Mouse (Mus musculus) T-helper 17 cell (primary cell): ENCODE measurements around the gene Plin2.

Experiments
- in situ Hi-C, 2 experiments: fragments of 300-600 bp; cut with MboI, MseI; formaldehyde crosslinking; loops; 1 replicate in 1 of 2; 2 replicates in 1 of 2; pipeline ENCODE4 v1.15.1; 2025; ENCODE audit warnings: high pct_unique_total_duplicates in 2 of 2

Plin2 gene

DNA sequence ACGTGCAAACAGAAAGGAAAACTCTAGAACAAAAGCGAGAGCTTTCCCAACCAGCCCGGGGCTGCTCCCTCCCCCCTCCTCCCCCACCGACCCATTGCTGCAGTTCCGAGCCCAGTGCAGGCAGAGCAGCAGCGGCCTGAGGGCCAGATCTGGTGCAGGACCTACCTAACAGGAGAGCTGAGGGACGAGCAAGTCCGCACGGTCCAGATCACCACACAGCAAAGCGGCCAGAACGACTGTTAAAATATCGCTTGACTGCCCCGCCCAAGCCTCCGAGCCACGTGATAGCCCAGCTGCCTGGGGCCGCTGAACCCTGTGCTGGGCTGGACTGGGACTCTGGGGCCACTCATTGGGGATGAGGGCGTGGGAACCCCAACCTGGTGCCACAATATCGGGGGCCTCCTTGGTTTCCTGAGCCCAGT is at the start of gene Plin2:
TSS of gene Plin2 (minus strand) at position 281 of the 422 bp plus-strand sequence.
- in situ Hi-C loops = loop anchor here in 1 of 2 experiments (5.0 kb wide), 1 partner anchor 83 kb away; no protein-coding TSS in a partner anchor

DNA sequence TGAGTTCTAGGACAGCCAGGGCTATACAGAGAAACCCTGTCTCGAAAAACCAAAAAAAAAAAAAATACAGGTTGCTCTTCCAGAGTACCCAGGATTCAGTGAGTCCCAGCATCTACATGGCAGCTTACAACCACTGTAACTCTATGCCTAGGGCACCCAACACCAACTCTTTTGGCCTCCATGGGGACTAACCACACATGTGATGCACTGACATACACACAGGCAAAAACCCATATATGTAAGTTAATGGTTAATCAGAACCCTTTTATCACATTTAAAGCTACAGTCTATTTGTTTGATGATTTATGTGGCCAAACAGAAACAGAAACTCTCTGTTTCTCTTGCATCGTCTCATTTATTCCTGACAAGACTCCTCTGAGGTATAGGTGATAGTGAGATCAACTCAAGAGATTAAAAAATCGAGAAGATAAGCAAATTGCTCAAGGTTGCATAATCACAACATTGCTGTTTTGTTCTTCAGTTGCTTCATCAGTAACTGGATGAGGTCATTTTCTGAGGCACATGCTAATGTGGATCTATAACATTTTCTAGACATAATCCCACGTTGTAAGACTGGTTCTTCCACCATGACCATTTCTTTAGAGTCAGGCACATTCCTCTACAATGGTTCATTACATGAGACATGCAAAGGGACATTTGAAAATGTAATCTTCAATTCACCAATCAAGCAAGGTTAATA is 49.2 kb upstream of the Plin2 start:
- in situ Hi-C loops = no loop called here

DNA sequence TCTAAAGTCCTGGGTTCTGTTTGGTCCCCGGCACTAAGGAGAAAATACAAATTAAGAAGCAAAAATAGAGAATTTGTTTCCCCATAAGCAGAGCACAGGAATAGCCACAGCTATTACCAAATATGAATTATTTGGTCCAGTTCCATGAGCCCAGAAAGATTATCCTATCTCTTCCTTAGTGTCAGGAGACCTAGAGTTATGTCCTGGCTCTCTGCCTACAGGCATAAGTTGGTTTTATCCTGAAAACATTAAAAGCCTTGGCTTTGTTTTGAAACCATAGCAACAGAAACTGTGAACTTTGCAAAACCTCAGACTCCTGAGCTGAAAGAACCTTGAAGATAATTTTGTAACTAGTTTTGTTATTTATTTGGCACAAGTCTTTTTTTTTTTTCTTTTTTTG is 47.3 kb upstream of the Plin2 start:
- in situ Hi-C loops = no loop called here

DNA sequence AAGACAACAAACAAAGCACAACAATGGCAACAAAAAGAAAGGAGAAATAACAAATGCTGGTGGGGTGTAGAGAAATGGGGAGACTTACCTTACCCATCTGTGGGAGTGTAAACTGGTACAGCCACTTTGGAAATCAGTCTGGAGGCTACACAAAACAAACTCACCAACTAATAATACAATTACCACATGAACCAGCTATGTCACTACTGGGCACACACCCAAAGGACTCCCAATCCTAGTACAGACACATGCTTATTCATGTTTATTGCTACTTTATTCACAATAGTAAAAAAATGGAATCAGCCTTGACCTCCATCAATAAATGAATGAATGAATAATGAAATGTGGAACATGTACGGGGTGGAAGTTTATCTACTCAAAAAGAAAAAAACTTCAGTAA is 45.5 kb upstream of the Plin2 start:
- in situ Hi-C loops = no loop called here

DNA sequence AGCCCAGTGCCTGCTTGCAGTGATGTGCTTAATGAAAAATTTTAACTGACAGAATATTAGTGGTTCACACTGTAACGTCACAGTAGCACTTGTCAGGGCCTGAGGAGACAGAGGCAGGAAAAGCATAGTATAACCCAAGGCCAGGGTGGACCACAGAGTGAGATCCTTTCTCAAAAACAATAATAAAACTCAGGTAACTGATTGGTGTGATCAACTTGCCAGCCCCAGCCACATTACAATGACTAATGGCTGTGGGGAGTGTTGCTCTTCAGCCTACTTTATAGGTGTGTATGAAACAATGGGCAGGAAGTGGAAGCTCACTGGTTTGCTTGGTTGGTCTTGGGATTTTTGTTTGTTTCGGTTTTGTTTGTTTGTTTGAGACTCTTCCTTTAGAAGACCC is 43.7 kb upstream of the Plin2 start:
- in situ Hi-C loops = no loop called here

DNA sequence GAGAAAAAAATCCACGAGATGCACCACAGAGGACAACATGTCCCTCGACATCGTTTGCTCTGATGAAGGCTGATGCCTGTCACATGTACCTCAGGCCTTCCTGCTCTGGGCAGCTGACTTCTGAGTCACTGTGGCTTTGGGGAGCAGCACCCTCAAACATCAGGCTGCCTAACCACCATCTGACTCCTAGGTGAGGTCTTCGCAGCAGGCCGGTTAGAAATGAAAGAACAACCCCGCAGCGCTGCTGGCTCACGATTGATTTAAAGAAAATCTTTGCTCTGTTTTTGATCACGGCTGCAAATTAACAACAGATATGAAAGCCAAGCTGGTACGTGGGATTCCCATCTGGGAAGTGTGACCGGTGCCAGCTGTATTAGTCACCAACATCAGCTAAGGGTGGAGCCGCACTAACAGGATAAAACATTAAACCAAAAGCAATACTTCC is 42.9 kb upstream of the Plin2 start:
- in situ Hi-C loops = no loop called here

DNA sequence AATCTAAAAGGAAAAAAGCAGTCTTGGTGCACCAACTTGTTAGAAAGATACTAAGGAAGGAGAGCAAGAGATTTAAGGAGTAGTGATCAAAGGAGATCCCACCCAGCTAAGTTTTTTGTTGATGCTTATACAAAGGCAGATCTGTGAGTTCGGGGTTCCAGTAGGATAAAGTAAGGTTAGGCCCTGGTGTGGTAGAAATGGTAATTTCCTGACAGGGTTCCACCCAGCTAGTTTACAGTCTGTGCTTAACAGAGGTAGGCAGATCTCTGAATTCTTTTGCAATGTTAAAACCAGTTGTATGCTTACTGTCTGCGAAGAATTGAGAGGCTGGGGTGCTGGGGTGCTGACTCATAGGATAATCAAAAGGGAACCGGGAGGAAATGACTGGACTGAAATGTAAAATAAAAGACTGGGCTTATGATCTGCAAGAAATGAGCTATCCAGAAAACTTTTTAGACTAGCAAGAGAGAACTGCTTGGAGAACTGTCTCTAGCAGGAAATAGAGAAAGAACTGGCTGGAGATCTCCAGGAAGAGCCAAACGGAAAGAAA is 40.9 kb upstream of the Plin2 start:
- in situ Hi-C loops = no loop called here

DNA sequence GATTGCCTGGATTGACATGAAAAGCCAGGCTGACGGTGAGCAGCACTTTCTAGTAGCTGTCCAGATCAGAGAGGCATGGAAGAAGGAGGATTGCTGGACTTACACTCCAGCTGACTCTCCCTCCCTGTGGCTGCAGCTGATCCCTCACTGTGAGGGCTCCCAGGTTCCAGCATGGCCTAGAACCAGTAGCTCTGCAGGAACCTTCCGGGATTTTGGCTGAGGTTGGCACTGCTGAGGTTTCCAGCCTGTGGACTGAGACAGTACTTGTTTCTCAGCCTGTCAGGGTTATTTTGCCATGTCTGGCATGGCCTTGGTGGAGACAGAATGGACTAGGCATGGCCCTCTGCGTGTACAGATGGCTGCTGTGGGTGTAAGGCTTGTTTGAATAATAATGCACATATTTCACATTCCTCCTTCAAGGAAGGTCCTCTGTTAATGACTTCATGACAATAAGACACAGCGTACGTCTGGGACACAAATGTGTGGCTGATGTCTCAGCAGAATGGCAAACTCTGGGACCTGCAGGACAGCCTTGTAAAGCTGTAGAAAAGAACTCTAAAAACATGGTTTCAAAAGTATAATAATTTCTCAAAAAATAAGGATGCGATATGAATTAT is 40.3 kb upstream of the Plin2 start:
- in situ Hi-C loops = no loop called here

DNA sequence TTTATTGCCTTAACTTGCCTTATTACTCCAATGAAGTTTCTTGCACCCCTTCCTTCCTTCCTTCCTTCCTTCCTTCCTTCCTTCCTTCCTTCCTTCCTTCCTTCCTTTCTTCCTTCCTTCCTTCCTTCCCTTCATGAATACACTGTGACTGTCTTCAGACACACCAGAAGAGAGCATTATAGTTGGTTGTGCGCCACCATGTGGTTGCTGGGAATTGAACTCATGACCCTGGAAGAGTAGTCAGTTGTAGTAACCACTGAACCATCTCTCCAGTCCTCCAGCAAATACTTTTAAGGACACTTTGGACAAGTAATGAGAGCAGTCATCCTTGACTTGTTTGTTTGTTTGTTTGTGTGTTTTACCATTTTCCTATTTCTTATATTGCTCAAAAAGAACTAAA is 38.9 kb upstream of the Plin2 start:
- in situ Hi-C loops = no loop called here

DNA sequence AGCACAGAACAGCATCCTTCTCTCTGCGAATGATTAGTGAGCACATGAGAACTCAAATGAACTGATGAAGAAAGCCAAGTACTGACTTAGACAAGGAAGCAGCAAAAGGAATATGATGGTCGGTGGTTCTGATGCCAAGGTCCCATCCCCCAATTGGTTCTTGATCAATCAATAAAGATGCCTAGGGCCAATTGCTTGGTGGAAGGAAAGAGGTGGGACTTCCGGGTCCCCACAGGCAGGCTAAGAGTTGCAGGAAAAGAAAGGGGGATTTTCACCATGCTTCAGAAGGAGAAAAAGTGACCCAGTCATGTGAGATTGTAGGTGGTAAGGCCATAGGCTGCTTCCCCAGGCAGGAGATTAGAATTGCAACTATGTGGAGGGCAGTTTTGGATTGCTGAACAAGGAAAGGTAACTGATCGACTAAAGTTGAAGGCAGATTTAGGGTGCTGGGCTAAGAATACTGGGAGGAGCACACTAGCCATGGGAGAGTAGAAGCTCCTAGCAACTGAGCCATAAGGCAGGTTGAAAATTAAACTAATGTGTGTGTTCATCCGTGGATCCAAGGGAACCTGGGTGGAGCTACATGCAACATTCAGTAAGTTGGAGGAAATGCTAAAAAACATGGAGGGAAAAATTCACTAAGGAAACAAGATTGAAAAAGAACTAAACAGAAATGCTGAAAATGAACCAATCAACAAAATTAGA is 29.5 kb upstream of the Plin2 start:
- in situ Hi-C loops = loop anchor here in 1 of 2 experiments (5.0 to 10.0 kb wide), 2 partner anchors 42 to 85 kb away; partner anchors contain the start of gene Haus6

DNA sequence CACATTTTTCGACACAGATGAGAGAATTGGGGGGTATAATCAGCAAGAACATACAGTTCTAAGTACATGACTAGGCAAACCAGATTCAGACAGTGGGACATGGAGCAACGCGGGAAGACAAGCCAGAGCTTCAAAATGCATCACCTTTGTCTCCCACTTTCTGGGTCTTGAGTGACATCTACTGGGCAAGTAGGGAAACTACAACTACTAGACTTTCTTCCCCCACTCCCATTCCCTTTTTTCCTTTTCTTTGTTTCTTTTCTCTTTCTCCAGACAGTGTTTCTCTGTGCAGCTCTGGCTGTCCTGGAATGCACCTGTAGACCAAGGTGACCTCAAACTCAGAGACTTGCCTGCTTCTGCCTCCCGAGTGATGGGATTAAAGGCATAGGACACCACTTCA is 27.0 kb upstream of the Plin2 start:
- in situ Hi-C loops = loop anchor here in 1 of 2 experiments (5.0 to 10.0 kb wide), 2 partner anchors 40 to 82 kb away; partner anchors contain the start of gene Haus6

DNA sequence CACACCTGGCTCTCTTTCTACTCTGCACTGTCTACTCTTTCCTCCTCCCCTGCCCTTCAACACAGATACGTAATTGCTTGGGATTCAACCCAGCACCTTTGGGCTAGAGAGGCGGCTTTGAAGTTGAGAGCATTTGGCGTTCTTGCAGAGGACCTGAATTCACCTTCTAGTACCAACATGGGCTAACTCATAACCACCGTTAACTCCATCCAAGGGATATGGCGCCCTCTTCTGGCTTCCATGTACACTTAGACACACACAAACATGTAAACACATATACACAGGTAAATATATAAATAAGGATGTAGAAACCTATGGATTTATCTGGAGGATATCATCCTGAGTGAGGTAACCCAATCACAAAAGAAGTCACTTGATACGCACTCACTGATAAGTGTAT is 25.2 kb upstream of the Plin2 start:
- in situ Hi-C loops = loop anchor here in 1 of 2 experiments (5.0 to 10.0 kb wide), 2 partner anchors 38 to 80 kb away; partner anchors contain the start of gene Haus6

DNA sequence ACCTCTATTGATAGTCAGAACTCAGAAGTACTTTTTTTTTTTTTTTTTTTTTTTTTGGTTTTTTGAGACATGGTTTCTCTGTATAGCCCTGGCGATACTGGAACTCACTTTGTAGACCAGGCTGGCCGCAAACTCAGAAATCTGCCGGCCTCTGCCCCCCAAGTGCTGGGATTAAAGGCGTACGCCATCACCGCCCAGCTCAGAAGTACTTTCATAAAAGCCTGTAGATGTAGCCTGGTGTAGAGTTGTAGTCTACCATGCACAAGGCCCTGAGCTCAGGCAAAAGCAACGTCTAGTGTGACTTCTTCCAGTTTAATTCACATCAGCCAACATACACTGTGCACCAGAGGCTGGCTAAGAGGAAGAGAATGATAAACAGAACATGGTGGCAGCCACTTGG is 23.1 kb upstream of the Plin2 start:
- in situ Hi-C loops = loop anchor here (5.0 to 10.0 kb wide), 3 partner anchors 41 to 121 kb away; partner anchors contain the start of gene Haus6 (in 1 of the 2)

DNA sequence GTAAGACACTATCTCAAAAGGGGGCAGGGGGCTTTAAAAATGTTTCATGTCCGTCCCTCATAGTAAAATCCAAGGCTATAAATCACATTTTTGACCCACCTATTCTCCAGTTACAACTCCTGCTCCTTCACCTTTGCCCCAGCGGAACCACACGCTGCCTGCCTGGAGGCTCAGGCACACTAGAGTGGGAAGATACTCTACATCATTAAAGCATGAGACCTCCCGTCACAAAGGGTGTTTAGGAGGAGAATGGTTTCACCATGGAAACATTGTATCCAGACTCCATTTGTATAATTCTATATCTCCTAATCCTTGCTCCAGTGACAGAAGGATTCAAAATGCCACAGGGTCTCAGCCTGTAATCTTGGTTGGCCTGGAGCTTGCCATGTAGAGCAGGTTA is 21.4 kb upstream of the Plin2 start:
- in situ Hi-C loops = loop anchor here (5.0 to 10.0 kb wide), 3 partner anchors 39 to 119 kb away; partner anchors contain the start of gene Haus6 (in 1 of the 2)

DNA sequence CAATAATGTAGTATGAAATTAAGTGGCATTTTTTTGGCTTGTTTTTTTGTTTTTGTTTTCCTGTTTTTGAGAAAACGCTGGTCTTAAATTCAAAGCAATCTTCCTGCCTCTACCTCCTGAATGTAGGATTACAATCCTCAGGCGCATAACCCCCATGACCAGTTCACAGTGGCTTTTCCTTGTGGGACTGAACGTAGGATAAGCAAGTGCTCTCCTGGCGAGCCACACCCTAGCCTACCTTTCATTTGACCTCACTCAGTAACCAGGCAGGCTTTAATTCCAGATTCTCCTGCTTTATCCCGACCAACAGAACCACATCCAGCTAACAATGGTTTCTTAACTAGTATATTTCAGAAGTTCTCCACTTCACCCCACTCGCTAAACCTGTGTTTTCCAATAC is 20.9 kb upstream of the Plin2 start:
- in situ Hi-C loops = loop anchor here (5.0 to 10.0 kb wide), 3 partner anchors 38 to 118 kb away; partner anchors contain the start of gene Haus6 (in 1 of the 2)

DNA sequence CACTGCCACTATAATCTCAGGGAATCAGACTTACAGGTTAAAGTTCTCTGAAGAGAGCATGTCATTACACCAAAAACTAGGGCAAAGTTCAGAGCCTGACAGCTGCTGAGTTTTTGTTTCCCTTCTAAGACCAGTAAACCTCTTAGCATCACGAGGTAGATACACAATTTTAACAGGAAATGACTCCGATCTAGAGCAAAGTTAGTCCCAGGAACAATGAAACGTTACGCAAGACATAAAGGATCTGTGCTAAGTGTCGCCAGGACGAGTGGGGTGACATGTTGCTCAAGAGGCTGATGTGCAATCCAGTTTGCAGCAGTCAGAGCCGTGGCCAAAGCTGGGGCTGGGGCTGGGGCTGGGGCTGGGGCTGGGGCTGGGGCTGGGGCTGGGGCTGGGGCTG is 20.3 kb upstream of the Plin2 start:
- in situ Hi-C loops = loop anchor here (5.0 to 10.0 kb wide), 3 partner anchors 38 to 118 kb away; partner anchors contain the start of gene Haus6 (in 1 of the 2)

DNA sequence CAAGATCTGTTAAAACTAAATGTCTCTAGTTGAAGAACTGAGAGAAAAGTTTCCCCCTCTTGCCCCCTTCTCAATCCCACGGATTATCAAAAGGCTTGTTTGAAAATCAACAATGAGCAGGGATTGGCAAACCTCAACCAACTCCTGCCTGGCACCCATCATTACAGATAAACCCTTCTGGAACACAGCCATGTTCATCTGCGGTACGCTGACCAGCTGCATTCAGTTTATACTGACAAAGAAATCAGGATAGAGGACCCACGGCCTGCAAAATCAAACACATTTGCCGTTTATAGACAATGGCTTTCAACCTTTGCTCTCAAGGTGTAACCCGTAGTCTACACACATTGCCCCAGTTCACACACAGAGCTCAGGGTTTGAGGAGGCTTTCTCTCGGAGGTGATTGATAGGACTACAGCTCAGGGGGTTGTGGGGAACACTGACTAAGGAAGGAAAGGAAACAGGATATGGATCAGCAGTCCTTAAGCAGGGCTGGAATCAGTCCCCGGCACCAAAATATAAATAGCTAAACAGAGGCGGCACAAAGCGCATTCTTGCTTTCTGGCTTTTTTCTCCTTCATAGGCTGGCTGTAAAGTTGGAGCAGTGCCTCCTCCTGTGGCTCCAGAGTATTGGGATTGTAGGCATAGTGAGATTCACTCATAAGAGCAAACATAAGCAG is 19.3 kb upstream of the Plin2 start:
- in situ Hi-C loops = no loop called here

DNA sequence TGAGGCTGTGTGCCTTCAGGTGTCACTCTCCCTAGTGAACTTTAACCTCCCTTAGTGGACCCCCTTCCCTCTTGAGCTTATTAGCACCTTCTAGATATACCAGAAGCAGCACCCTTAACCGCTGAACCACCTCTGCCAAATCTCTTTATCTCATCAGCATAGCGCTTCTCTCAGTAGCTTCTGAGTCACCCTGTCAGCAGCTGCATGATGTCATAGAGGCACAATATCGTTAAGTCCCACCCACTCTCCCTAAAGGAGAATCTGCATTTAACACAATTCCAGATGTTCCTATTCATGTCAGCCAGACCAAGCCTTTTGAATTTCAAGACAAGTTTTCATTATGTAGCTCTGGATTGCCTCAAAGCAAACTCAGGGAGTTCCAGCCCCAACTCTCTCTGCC is 16.7 kb upstream of the Plin2 start:
- in situ Hi-C loops = no loop called here

DNA sequence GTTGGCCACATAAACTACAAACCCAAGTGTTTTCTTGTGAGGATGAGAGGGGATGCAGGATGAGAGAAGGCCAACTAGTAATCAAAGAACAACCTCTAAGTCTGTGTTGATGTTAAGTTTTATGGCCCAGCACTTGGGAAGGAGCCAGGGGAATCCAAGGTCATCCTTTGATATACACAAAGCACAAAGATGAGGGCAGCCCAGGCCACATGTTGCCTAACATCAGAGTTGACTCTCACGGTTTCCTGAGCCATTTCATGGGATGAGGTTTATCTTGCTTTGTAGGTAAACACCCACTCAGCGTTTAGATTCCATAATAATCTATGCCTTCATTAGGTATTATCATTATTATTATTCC is 16.1 kb upstream of the Plin2 start:
- in situ Hi-C loops = no loop called here

DNA sequence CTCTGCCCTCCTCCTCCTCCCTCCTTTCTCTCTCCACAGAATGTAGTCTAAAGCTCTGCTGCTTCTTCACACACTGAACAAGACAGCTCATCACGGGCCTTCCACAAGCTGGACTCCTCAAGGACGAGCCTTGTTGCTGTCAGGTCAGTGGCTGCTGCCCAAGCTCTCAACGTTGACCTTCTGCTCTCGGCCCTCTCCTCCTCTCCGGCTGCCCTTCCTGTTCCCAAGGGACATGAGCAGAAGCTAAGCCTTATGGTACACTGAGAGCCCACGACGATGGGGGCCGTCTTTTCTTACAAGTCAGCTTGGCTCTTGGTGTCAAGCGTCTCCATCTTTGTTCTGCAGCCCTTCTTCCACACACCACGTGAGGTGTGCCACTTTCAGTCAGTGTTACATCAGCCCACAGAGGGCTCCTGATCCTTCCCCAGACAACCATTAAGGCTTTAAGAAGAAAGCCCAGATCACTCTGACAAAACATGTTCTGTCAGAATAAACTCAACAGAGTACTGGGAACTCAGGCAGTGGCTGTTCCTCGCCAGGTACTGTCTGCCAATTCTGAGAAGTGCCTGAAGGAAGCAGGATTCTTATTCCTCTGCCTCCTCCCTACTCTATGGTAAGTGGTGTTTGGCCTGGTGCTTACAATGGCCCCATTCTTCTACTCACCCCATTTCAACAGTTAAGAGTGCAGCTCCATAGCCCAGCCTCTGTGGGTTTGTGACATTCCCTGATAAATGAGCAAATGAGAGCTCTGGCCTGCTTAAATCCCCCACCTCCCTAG is 15.6 kb upstream of the Plin2 start:
- in situ Hi-C loops = no loop called here
